Mouse (Mus musculus): ENCODE measurements around the gene Papss2. TPM values are rescaled to one million over a fixed set of nuclear protein-coding genes. Genes with fewer than 3 reads are reported as not detected.
A peak's percentile ranks its signal among the peaks of the same experiment; 100 is the strongest.
"Not testable (repeated sequence)": the region's sequence is repeated elsewhere in the genome, so short reads cannot be mapped to it uniquely, and the experiment has no call there.

The Papss2 gene
- polyA plus RNA-seq, 1 experiment, result 24.5 TPM

GRCm38 (mm10) chr19:32648019-32648571 is 52.5 kb downstream of the Papss2 start:
- H3K4me3 ChIP-seq (ENCODE audit: insufficient read depth, low read length), result no peak overlapping the region
- no peaks in the 10 kb centered on the region for H3K4me1 ChIP-seq (ENCODE audit: control insufficient read depth, insufficient read depth, low read length)
- H3K27ac ChIP-seq (ENCODE audit: insufficient read depth, low read length), result no peak overlapping the region
- TF ChIP-seq POLR2A (IDR thresholded peaks at IDR 0.05; ENCODE audit: low read depth, low read length) (no peak), CTCF (IDR thresholded peaks at IDR 0.05; ENCODE audit: borderline replicate concordance, insufficient read depth, low read length) (no peak)

- Histone ChIP-seq H3K4me1 (ENCODE audit: control insufficient read depth, insufficient read depth, low read length) (no peaks in the 10 kb centered on the region), H3K27ac (ENCODE audit: insufficient read depth, low read length) (no peak overlapping the region)
Measured at GRCm38 (mm10) chr19:32651046-32651445, 55.5 kb downstream of the Papss2 start.

GRCm38 (mm10) chr19:32653122-32653521 is 57.5 kb downstream of the Papss2 start:
- Histone ChIP-seq H3K27ac (ENCODE audit: insufficient read depth, low read length) (no peak overlapping the region), H3K4me1 (ENCODE audit: control insufficient read depth, insufficient read depth, low read length) (no peaks in the 10 kb centered on the region), H3K4me3 (ENCODE audit: insufficient read depth, low read length) (no peak overlapping the region)
- TF ChIP-seq CTCF (IDR thresholded peaks at IDR 0.05; ENCODE audit: borderline replicate concordance, insufficient read depth, low read length), result no peak
- no peak for TF ChIP-seq POLR2A (IDR thresholded peaks at IDR 0.05; ENCODE audit: low read depth, low read length)

More at GRCm38 (mm10) chr19:32651046-32651445, 55.5 kb downstream of the Papss2 start:
- TF ChIP-seq POLR2A (IDR thresholded peaks at IDR 0.05; ENCODE audit: low read depth, low read length) (no peak), CTCF (IDR thresholded peaks at IDR 0.05; ENCODE audit: borderline replicate concordance, insufficient read depth, low read length) (no peak)
- H3K4me3 ChIP-seq (ENCODE audit: insufficient read depth, low read length), result no peak overlapping the region

- H3K4me3 ChIP-seq (ENCODE audit: insufficient read depth, low read length), result no peak overlapping the region
- H3K27ac ChIP-seq (ENCODE audit: insufficient read depth, low read length), result no peak overlapping the region
- no peaks in the 10 kb centered on the region for H3K4me1 ChIP-seq (ENCODE audit: control insufficient read depth, insufficient read depth, low read length)
- no peak for TF ChIP-seq POLR2A (IDR thresholded peaks at IDR 0.05; ENCODE audit: low read depth, low read length)
- no peak for TF ChIP-seq CTCF (IDR thresholded peaks at IDR 0.05; ENCODE audit: borderline replicate concordance, insufficient read depth, low read length)
Measured at GRCm38 (mm10) chr19:32653630-32654362, 58.2 kb downstream of the Papss2 start.

- no peak overlapping the region for H3K27ac ChIP-seq (ENCODE audit: insufficient read depth, low read length)
- H3K4me3 ChIP-seq (ENCODE audit: insufficient read depth, low read length), result no peak overlapping the region
- TF ChIP-seq CTCF (IDR thresholded peaks at IDR 0.05; ENCODE audit: borderline replicate concordance, insufficient read depth, low read length) (no peak), POLR2A (IDR thresholded peaks at IDR 0.05; ENCODE audit: low read depth, low read length) (no peak)
- no peaks in the 10 kb centered on the region for H3K4me1 ChIP-seq (ENCODE audit: control insufficient read depth, insufficient read depth, low read length)
Measured at GRCm38 (mm10) chr19:32659346-32659745, 63.8 kb downstream of the Papss2 start.

- H3K4me3 ChIP-seq (ENCODE audit: insufficient read depth, low read length), result no peak overlapping the region
- TF ChIP-seq POLR2A (IDR thresholded peaks at IDR 0.05; ENCODE audit: low read depth, low read length) (no peak), CTCF (IDR thresholded peaks at IDR 0.05; ENCODE audit: borderline replicate concordance, insufficient read depth, low read length) (no peak)
- no peak overlapping the region for H3K27ac ChIP-seq (ENCODE audit: insufficient read depth, low read length)
- no peaks in the 10 kb centered on the region for H3K4me1 ChIP-seq (ENCODE audit: control insufficient read depth, insufficient read depth, low read length)
Measured at GRCm38 (mm10) chr19:32662936-32663335, 67.3 kb downstream of the Papss2 start.

- H3K4me1 ChIP-seq (ENCODE audit: control insufficient read depth, insufficient read depth, low read length), result no peaks in the 10 kb centered on the region
- H3K27ac ChIP-seq (ENCODE audit: insufficient read depth, low read length), result no peak overlapping the region
- H3K4me3 ChIP-seq (ENCODE audit: insufficient read depth, low read length), result no peak overlapping the region
- TF ChIP-seq CTCF (IDR thresholded peaks at IDR 0.05; ENCODE audit: borderline replicate concordance, insufficient read depth, low read length) (no peak), POLR2A (IDR thresholded peaks at IDR 0.05; ENCODE audit: low read depth, low read length) (no peak)
Measured at GRCm38 (mm10) chr19:32665243-32665642, 69.7 kb downstream of the Papss2 start.

- not testable (repeated sequence) for H3K4me3 ChIP-seq (ENCODE audit: insufficient read depth, low read length); H3K27ac ChIP-seq (ENCODE audit: insufficient read depth, low read length); H3K4me1 ChIP-seq (ENCODE audit: control insufficient read depth, insufficient read depth, low read length)
Measured at GRCm38 (mm10) chr19:32667830-32668229, 72.2 kb downstream of the Papss2 start.

- H3K4me3 ChIP-seq (ENCODE audit: insufficient read depth, low read length), result no peak overlapping the region
- TF ChIP-seq POLR2A (IDR thresholded peaks at IDR 0.05; ENCODE audit: low read depth, low read length) (no peak), CTCF (IDR thresholded peaks at IDR 0.05; ENCODE audit: borderline replicate concordance, insufficient read depth, low read length) (no peak)
- H3K4me1 ChIP-seq (ENCODE audit: control insufficient read depth, insufficient read depth, low read length), result peaks cover 6% of the 10 kb centered on the region
- peak overlapping the region; percentile 47 for H3K27ac ChIP-seq (ENCODE audit: insufficient read depth, low read length)
Measured at GRCm38 (mm10) chr19:32675766-32676165, 80.2 kb downstream of the Papss2 start.

- TF ChIP-seq CTCF (IDR thresholded peaks at IDR 0.05; ENCODE audit: borderline replicate concordance, insufficient read depth, low read length) (no peak), POLR2A (IDR thresholded peaks at IDR 0.05; ENCODE audit: low read depth, low read length) (no peak)
- Histone ChIP-seq H3K4me3 (ENCODE audit: insufficient read depth, low read length) (no peak overlapping the region), H3K27ac (ENCODE audit: insufficient read depth, low read length) (no peak overlapping the region), H3K4me1 (ENCODE audit: control insufficient read depth, insufficient read depth, low read length) (peaks cover 3% of the 10 kb centered on the region; the same call in 1 of the 2 replicates)
Measured at GRCm38 (mm10) chr19:32680894-32681293, 85.3 kb downstream of the Papss2 start.
